Mouse (Mus musculus) left cerebral cortex, postnatal 25 days (tissue): Measurements from ENCODE around the gene Ubl7. TPM values are rescaled to one million over a fixed set of nuclear protein-coding genes. Genes with fewer than 3 reads are reported as not detected.

Source experiments
- DNase-seq, 2 experiments: peaks; one replicate each; pipeline ENCODE4 v3.0.0; 2022; ENCODE audit warnings: low spot score in 2 of 2, mixed read lengths in 1 of 2
- intact Hi-C: fragments of 180-260 bp; cut with DNase I; formaldehyde crosslinking; loops from one replicate; pipeline ENCODE4 v1.15.1; 2025
- total RNA-seq, 2 experiments: library from RNA; stranded (reverse); gene quantifications; 2 replicates each; pipeline ENCODE4 v1.2.3; 2021

The Ubl7 gene
- total RNA-seq, 2 experiments from 2014 or later, result 103 to 113 TPM

DNA sequence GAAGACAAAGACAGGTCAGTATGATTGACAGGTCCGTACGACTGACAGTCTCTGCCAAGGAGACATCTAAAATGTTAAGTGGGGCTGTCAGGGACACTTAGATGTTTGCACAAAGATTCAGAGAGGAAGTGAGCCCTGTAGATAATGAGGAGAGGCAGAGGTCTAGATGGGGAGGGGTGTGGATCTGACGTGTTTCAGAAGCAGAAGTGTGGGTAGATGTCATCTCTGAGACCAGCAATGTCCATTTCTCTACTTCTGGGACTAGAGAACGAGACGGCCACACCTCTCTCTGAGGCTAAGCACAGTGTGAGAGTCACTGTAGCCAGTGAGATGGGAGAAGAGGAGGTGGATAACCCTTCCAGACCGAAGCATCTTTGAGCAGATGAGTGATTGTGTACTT, 67.2 kb downstream of the Ubl7 start:
- DNase-seq, result no peak
- intact Hi-C loops, result no loop called here

DNA sequence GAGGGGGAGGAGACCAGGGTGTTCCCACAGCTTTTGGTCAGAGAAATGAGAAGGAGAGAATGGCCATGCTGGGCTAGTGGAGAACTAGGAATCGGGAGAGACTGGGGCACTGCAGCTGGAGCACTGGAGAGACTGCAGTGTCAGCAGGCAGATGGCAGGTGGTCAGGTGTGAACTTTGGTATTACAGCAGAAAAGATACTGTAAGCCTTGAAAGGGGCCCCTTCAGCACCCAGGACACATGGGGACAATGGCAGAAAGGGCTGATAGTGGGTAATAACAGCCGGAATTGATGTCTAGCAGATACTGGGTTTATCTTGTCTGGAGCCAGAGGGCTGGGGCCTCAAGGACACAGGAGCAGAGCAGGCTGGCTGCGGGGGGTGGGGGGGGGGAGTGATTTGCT, 68.1 kb downstream of the Ubl7 start:
- DNase-seq, result no peak
- intact Hi-C loops, result no loop called here

Other genes with a start within 250 kb of the Ubl7 start
- gene Cyp1a2, start 227.3 kb upstream of the Ubl7 start, total RNA-seq, result not detected
- under 1 TPM in 1 of 2 experiments, not detected in 1; 0.14 TPM for gene Cyp1a1, start 223.1 kb upstream of the Ubl7 start, total RNA-seq
- gene Edc3, start 202.4 kb upstream of the Ubl7 start, total RNA-seq, result 10 to 100 TPM; 12.9 to 13.5 TPM
- 10 to 100 TPM; 75.3 to 76.6 TPM for gene Clk3, start 145.1 kb upstream of the Ubl7 start, total RNA-seq
- 10 to 100 TPM in 1 of 2 experiments, 1 to 10 TPM in 1; 8.7 to 10.7 TPM for gene Arid3b, start 74.2 kb upstream of the Ubl7 start, total RNA-seq
- 100 to 1,000 TPM; 139 to 145 TPM for gene Sema7a, start 29.1 kb downstream of the Ubl7 start, total RNA-seq
- 1 to 10 TPM; 3.5 to 6.7 TPM for gene Cyp11a1, start 95.4 kb downstream of the Ubl7 start, total RNA-seq
- gene Stra6, start 152.8 kb downstream of the Ubl7 start, total RNA-seq, result 1 to 10 TPM; 7.2 to 8.7 TPM
- gene Ccdc33, start 207.8 kb downstream of the Ubl7 start, total RNA-seq, result 1 to 10 TPM in 1 of 2 experiments, under 1 TPM in 1; 0.55 to 1.1 TPM